9 mouse cellular contexts compared by ENCODE assay signal in the genomic region with DNA sequence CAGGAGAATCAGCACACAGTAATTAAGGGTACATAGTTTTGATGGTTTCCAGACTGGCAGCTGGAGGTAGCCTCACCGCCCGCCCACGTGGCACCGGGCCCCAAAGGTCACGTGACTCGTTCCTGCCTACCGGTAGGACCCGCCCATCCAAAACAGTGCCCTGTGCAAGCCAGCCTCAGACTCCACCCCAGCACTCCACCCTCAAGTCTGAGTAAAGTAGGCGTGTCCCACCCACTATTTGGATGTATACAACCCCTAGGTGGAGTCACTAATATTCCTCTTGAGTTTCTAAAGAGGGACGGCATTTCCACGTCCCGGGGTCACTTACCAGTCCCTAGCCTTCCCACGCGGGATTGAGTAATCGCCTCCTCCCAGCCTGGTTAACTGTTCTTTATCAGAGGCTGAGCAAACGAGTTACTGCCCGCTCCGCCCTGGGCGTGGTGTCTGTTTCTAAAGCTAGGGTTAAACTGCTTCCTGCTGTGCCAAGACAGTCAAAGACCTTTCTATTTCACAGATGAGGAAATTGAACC. TPM values are rescaled to one million over a fixed set of nuclear protein-coding genes. Genes with fewer than 3 reads are reported as not detected.
DNase-seq lines count a peak whose midpoint lies in the region; ATAC-seq and TF ChIP-seq lines count a peak whose summit lies in the region.
"Had no signal": no experiment of that assay in that cellular context is flagged by ENCODE, and none has a peak within 500 bp of the region (broad histone marks: within the 10 kb centered on the region; RNA-seq: fewer than 3 reads in every experiment).

No protein-coding gene starts in this region.

- H3K36me3 ChIP-seq in heart, postnatal 0 days (replicated peaks; ENCODE audit: control insufficient read depth, insufficient read depth, low read length), result peaks cover 17% of the 10 kb centered on the region
- H3K36me3 ChIP-seq in spleen, adult 2 months (ENCODE audit: control insufficient read depth, insufficient read depth, low read length), result peaks cover 24% of the 10 kb centered on the region

- peak overlapping the region; percentile 88 for H3K4me2 ChIP-seq in heart, postnatal 0 days (ENCODE audit: low read depth, low read length)

- H3K27ac ChIP-seq in heart, postnatal 0 days (ENCODE audit: low read depth), result peak overlapping the region; percentile 97
- H3K27ac ChIP-seq in spleen, adult 2 months (ENCODE audit: insufficient read depth, low read length), result peak overlapping the region; percentile 99

- peaks cover 30% of the 10 kb centered on the region for H3K4me1 ChIP-seq in heart, postnatal 0 days (ENCODE audit: control insufficient read depth, insufficient read depth)
- peaks cover 18% of the 10 kb centered on the region; the same call in 1 of the 2 replicates for H3K4me1 ChIP-seq in spleen, adult 2 months (ENCODE audit: control insufficient read depth, insufficient read depth, insufficient read length)

- peak; percentile 98 for DNase-seq in CD4-positive helper T cell, adult 2 months (ENCODE audit: low read depth, low spot score)
- peak; percentile 95 for DNase-seq in adrenal gland, adult 2 months
- DNase-seq in fat pad, adult 2 months (ENCODE audit: extremely low read depth, low read depth, low spot score), result peak; percentile 100
- peak; percentile 89 for DNase-seq in heart, postnatal 0 days (ENCODE audit: low spot score)
- peak; percentile 96 to 98 for DNase-seq in kidney, postnatal 36 days
- peak; percentile 95 to 96 for DNase-seq in spleen, adult 2 months (ENCODE audit: low read depth in 1 of 2, low spot score in 2 of 2)

- TF ChIP-seq EP300 in heart, postnatal 0 days (IDR thresholded peaks at IDR 0.05; ENCODE audit: low read depth), result no peak

- peak overlapping the region; percentile 54 for H3K4me3 ChIP-seq in heart, postnatal 0 days (ENCODE audit: low read depth, low read length)
- peak overlapping the region; percentile 86 for H3K4me3 ChIP-seq in spleen, adult 2 months (ENCODE audit: extremely low read depth, insufficient read depth, insufficient read length)

- H3K9me3 ChIP-seq in heart, postnatal 0 days (replicated peaks; ENCODE audit: control insufficient read depth, low read length), result no peaks in the 10 kb centered on the region

- no peaks in the 10 kb centered on the region for H3K27me3 ChIP-seq in heart, postnatal 0 days (ENCODE audit: control insufficient read depth, insufficient read depth, low read length)
- H3K27me3 ChIP-seq in spleen, adult 2 months (ENCODE audit: control insufficient read depth, insufficient read depth, low read length), result no peaks in the 10 kb centered on the region

- peak; percentile 78 for ATAC-seq in heart, postnatal 0 days (ENCODE audit: insufficient read depth, low read depth)
- peak; percentile 73 for ATAC-seq in megakaryocyte-erythroid progenitor cell, adult 5-6 weeks (replicated peaks; ENCODE audit: low FRiP score, low TSS enrichment, poor library complexity, severe bottlenecking)
- ATAC-seq in cerebellum, adult (ENCODE audit: insufficient number of reproducible peaks, low FRiP score, low TSS enrichment), result no peak

- no peak; the same call in 1 of the 2 replicates for TF ChIP-seq CTCF in heart, postnatal 0 days (IDR thresholded peaks at IDR 0.05; ENCODE audit: low read depth)
- TF ChIP-seq CTCF in spleen, adult 2 months (IDR thresholded peaks at IDR 0.05; ENCODE audit: extremely low read depth, insufficient read depth, insufficient read length, insufficient replicate concordance), result no peak

- under 1% methylated on average over 19 of the region's 19 CpGs for WGBS in heart, postnatal 0 days
- WGBS in spleen, adult 2 months, result under 1% methylated on average over 19 of the region's 19 CpGs

- peak overlapping the region; percentile 64 for H3K9ac ChIP-seq in heart, postnatal 0 days (replicated peaks; ENCODE audit: low read depth, low read length)

- TF ChIP-seq POLR2A in spleen, adult 2 months (IDR thresholded peaks at IDR 0.05; ENCODE audit: low read depth, low read length), result no peak

RNA-seq across cellular contexts. Expression of gene Tmc8, which starts 1.2 kb away (rescaled TPM):
- 1 to 10 TPM; 2.3 to 3.1 TPM for total RNA-seq in adrenal gland, adult 2 months (2021)
- 12.3 and 13.8 TPM in 2 replicates for polyA plus RNA-seq in adrenal gland, adult 2 months (2012; rRNA removed)
- 2.6 and 8.7 TPM in 2 replicates for total RNA-seq in heart, postnatal 0 days (2014; rRNA removed; ENCODE audit: low replicate concordance)
- polyA plus RNA-seq in heart, postnatal 0 days (2015; fragmentation: Nextera tagmentation; extraction: Ambion mirVana), result 1.4 and 2.3 TPM in 2 replicates
- total RNA-seq in megakaryocyte-erythroid progenitor cell, adult 5-6 weeks (2014; fragmentation: Nextera tagmentation), result 16.2 and 38.2 TPM in 2 replicates
- 7.3 and 11.3 TPM in 2 replicates for total RNA-seq in megakaryocyte-erythroid progenitor cell, adult 5-6 weeks (2017)
- 90.1 and 127 TPM in 2 replicates for polyA plus RNA-seq in spleen, adult 2 months (2012; rRNA removed)

RNA-seq across cellular contexts. Expression of gene Tmc6, which starts 1.4 kb away (rescaled TPM):
- total RNA-seq in adrenal gland, adult 2 months (2021), result 10 to 100 TPM; 22.3 to 28.5 TPM
- 45.1 and 47.7 TPM in 2 replicates for polyA plus RNA-seq in adrenal gland, adult 2 months (2012; rRNA removed)
- total RNA-seq in heart, postnatal 0 days (2014; rRNA removed; ENCODE audit: low replicate concordance), result 23.4 and 31.8 TPM in 2 replicates
- polyA plus RNA-seq in heart, postnatal 0 days (2015; fragmentation: Nextera tagmentation; extraction: Ambion mirVana), result 16.3 and 20.4 TPM in 2 replicates
- total RNA-seq in megakaryocyte-erythroid progenitor cell, adult 5-6 weeks (2014; fragmentation: Nextera tagmentation), result 101 and 172 TPM in 2 replicates
- total RNA-seq in megakaryocyte-erythroid progenitor cell, adult 5-6 weeks (2017), result 13.6 and 39.7 TPM in 2 replicates
- polyA plus RNA-seq in spleen, adult 2 months (2012; rRNA removed), result 119 and 136 TPM in 2 replicates

RNA-seq across cellular contexts. Expression of gene 6030468B19Rik, which starts 16.8 kb away (rescaled TPM):
- total RNA-seq in adrenal gland, adult 2 months (2021), result not detected
- not detected in 2 replicates for polyA plus RNA-seq in adrenal gland, adult 2 months (2012; rRNA removed)
- not detected in 2 replicates for total RNA-seq in heart, postnatal 0 days (2014; rRNA removed; ENCODE audit: low replicate concordance)
- polyA plus RNA-seq in heart, postnatal 0 days (2015; fragmentation: Nextera tagmentation; extraction: Ambion mirVana), result not detected in 2 replicates
- total RNA-seq in megakaryocyte-erythroid progenitor cell, adult 5-6 weeks (2014; fragmentation: Nextera tagmentation), result 5.8 and 6.8 TPM in 2 replicates
- 1.8 and 4.2 TPM in 2 replicates for total RNA-seq in megakaryocyte-erythroid progenitor cell, adult 5-6 weeks (2017)
- 7.6 and 7.9 TPM in 2 replicates for polyA plus RNA-seq in spleen, adult 2 months (2012; rRNA removed)
- total RNA-seq: left cerebral cortex, postnatal 10 days had no signal

RNA-seq across cellular contexts. Expression of gene Gm20708, which starts 28.8 kb away (rescaled TPM):
- 1 to 10 TPM in 1 of 2 experiments, under 1 TPM in 1; 0.59 to 1.0 TPM for total RNA-seq in adrenal gland, adult 2 months (2021)
- polyA plus RNA-seq in adrenal gland, adult 2 months (2012; rRNA removed), result 0.08 TPM in 1 of 2 replicates, not detected in the other
- total RNA-seq in heart, postnatal 0 days (2014; rRNA removed; ENCODE audit: low replicate concordance), result 2.6 TPM in 1 of 2 replicates, not detected in the other
- polyA plus RNA-seq in heart, postnatal 0 days (2015; fragmentation: Nextera tagmentation; extraction: Ambion mirVana), result 0.52 and 0.68 TPM in 2 replicates
- total RNA-seq in megakaryocyte-erythroid progenitor cell, adult 5-6 weeks (2014; fragmentation: Nextera tagmentation), result 0.45 and 7.0 TPM in 2 replicates
- total RNA-seq in megakaryocyte-erythroid progenitor cell, adult 5-6 weeks (2017), result 3.5 TPM in 1 of 2 replicates, not detected in the other
- 0.25 TPM in 1 of 2 replicates, not detected in the other for polyA plus RNA-seq in spleen, adult 2 months (2012; rRNA removed)

RNA-seq across cellular contexts. Expression of gene Syngr2, which starts 28.8 kb away (rescaled TPM):
- 10 to 100 TPM; 77.3 to 95.7 TPM for total RNA-seq in adrenal gland, adult 2 months (2021)
- 171 and 220 TPM in 2 replicates for polyA plus RNA-seq in adrenal gland, adult 2 months (2012; rRNA removed)
- total RNA-seq in heart, postnatal 0 days (2014; rRNA removed; ENCODE audit: low replicate concordance), result 151 TPM in 2 replicates
- 95.2 and 105 TPM in 2 replicates for polyA plus RNA-seq in heart, postnatal 0 days (2015; fragmentation: Nextera tagmentation; extraction: Ambion mirVana)
- total RNA-seq in megakaryocyte-erythroid progenitor cell, adult 5-6 weeks (2014; fragmentation: Nextera tagmentation), result 166 and 173 TPM in 2 replicates
- total RNA-seq in megakaryocyte-erythroid progenitor cell, adult 5-6 weeks (2017), result 83.2 and 116 TPM in 2 replicates
- polyA plus RNA-seq in spleen, adult 2 months (2012; rRNA removed), result 188 and 245 TPM in 2 replicates
